ENCODE assay signal across 8 mouse cellular contexts in genomic region chr2:16892381-16892780, GRCm38 (mm10).
DNase-seq lines count a peak whose midpoint lies in the region.
"Not testable (repeated sequence)": the region's sequence is repeated elsewhere in the genome, so short reads cannot be mapped to it uniquely, and the experiment has no call there.

No protein-coding gene starts in this region.

- intact Hi-C loops in heart, postnatal 10 days (cut with DNase I); heart, postnatal 36 days (cut with DNase I): not testable (repeated sequence)

- peak; percentile 60 to 91 for DNase-seq in adrenal gland, adult (ENCODE audit: inconsistent age in 2 of 2, low spot score in 1 of 2)
- peak; percentile 38 for DNase-seq in adrenal gland, postnatal 10 days
- DNase-seq in adrenal gland, postnatal 36 days, result peak; percentile 37 to 63
- DNase-seq in heart, adult 18-20 months, result peak; percentile 67 to 77
- DNase-seq in heart, adult 9 months (ENCODE audit: low spot score in 2 of 2), result peak; percentile 71 to 77
- peak; percentile 49 to 53 for DNase-seq in heart, postnatal 10 days
- peak; percentile 8 to 32 for DNase-seq in heart, postnatal 36 days
- peak; percentile 40 for DNase-seq in ovary, adult 18-20 months (ENCODE audit: low spot score)

Comparison
In these comparisons a context has a peak if more than half of its experiments do, and no peak if none do; other contexts are left out.
1. Peak in every context shown above with its lines: DNase-seq.
2. DNase-seq: peak in every context shown above with its lines; median percentile 76 in adrenal gland, adult; 74 in heart, adult 9 months; 72 in heart, adult 18-20 months; 51 in heart, postnatal 10 days; 50 in adrenal gland, postnatal 36 days; 40 in ovary, adult 18-20 months; 38 in adrenal gland, postnatal 10 days; 20 in heart, postnatal 36 days.